Mouse (Mus musculus) mammary gland, adult 2 months (tissue): ENCODE data around the gene Gm21119. TPM values are rescaled to one million over a fixed set of nuclear protein-coding genes. Genes with fewer than 3 reads are reported as not detected.

Experiments
- polyA plus RNA-seq: library from polyadenylated mRNA; depleted of rRNA; stranded (reverse); fragments of >200 nt; gene quantifications from 2 replicates; pipeline ENCODE4 v1.2.3, GENCODE M21; 2012; ENCODE audit warnings: low replicate concordance; rRNA removed

The Gm21119 gene
- polyA plus RNA-seq = not detected in 2 replicates

GRCm38 (mm10) chr8:20614619-20615018, at the start of gene Gm21119:
TSS of gene Gm21119 (plus strand) at chr8:20614919.

